Mouse (Mus musculus): ENCODE data around the gene Faap20. TPM values are rescaled to one million over a fixed set of nuclear protein-coding genes. Genes with fewer than 3 reads are reported as not detected.
A peak's percentile ranks its signal among the peaks of the same experiment; 100 is the strongest.

The Faap20 gene
- polyA plus RNA-seq, 1 experiment from 2014 or later: 63.2 TPM

GRCm38 (mm10) chr4:155279926-155280767 is 30.5 kb downstream of the Faap20 start:
- Histone ChIP-seq H3K9me3 (no peaks in the 10 kb centered on the region), H3K27ac (replicated peaks) (no peak overlapping the region), H3K9ac (no peak overlapping the region), H3K4me1 (peaks cover 47% of the 10 kb centered on the region), H3K4me2 (no peak overlapping the region), H3K27me3 (replicated peaks) (no peaks in the 10 kb centered on the region), H3K36me3 (no peaks in the 10 kb centered on the region), H3K4me3 (no peak overlapping the region)
- ATAC-seq (ENCODE audit: extremely low read depth, insufficient number of reproducible peaks, low FRiP score, low TSS enrichment): no peak
- 45% methylated on average over 16 of the region's 16 CpGs for whole genome bisulfite sequencing

- no peak overlapping the region for H3K27ac ChIP-seq (replicated peaks)
- no peaks in the 10 kb centered on the region for H3K9me3 ChIP-seq
- no peak overlapping the region for H3K4me2 ChIP-seq
- no peak overlapping the region for H3K4me3 ChIP-seq
- no peak for ATAC-seq (ENCODE audit: extremely low read depth, insufficient number of reproducible peaks, low FRiP score, low TSS enrichment)
- WGBS: 74% methylated on average over 1 of the region's 1 CpGs
- no peaks in the 10 kb centered on the region for H3K36me3 ChIP-seq
- H3K4me1 ChIP-seq: peaks cover 47% of the 10 kb centered on the region
- no peaks in the 10 kb centered on the region for H3K27me3 ChIP-seq (replicated peaks)
- no peak overlapping the region for H3K9ac ChIP-seq
These were observed 31.1 kb downstream of the Faap20 start for GRCm38 (mm10) chr4:155280768-155281121.

- peaks cover 47% of the 10 kb centered on the region for H3K4me1 ChIP-seq
- no peak overlapping the region for H3K4me3 ChIP-seq
- no peak overlapping the region for H3K9ac ChIP-seq
- no peaks in the 10 kb centered on the region for H3K9me3 ChIP-seq
- no peak overlapping the region for H3K4me2 ChIP-seq
- no peak for ATAC-seq (ENCODE audit: extremely low read depth, insufficient number of reproducible peaks, low FRiP score, low TSS enrichment)
- no peak overlapping the region for H3K27ac ChIP-seq (replicated peaks)
- WGBS: 63% methylated on average over 2 of the region's 2 CpGs
- no peaks in the 10 kb centered on the region for H3K36me3 ChIP-seq
- no peaks in the 10 kb centered on the region for H3K27me3 ChIP-seq (replicated peaks)
These were observed 31.6 kb downstream of the Faap20 start for GRCm38 (mm10) chr4:155281227-155281626.

GRCm38 (mm10) chr4:155281652-155282051 is 32.0 kb downstream of the Faap20 start:
- no peaks in the 10 kb centered on the region for H3K9me3 ChIP-seq
- ATAC-seq (ENCODE audit: extremely low read depth, insufficient number of reproducible peaks, low FRiP score, low TSS enrichment): no peak
- WGBS: 75% methylated on average over 8 of the region's 8 CpGs
- H3K36me3 ChIP-seq: no peaks in the 10 kb centered on the region
- H3K4me2 ChIP-seq: no peak overlapping the region
- peaks cover 47% of the 10 kb centered on the region for H3K4me1 ChIP-seq
- H3K9ac ChIP-seq: no peak overlapping the region
- no peaks in the 10 kb centered on the region; the same call in 1 of the 2 replicates for H3K27me3 ChIP-seq (replicated peaks)
- H3K4me3 ChIP-seq: no peak overlapping the region
- 0 out of 2 replicates have a peak overlapping the region, but pooled peaks have one; percentile 68 for H3K27ac ChIP-seq (replicated peaks)

GRCm38 (mm10) chr4:155282231-155282630 is 32.6 kb downstream of the Faap20 start:
- Histone ChIP-seq H3K9ac (0 out of 2 replicates have a peak overlapping the region, but pooled peaks have one; percentile 37), H3K4me1 (peaks cover 47% of the 10 kb centered on the region), H3K27me3 (replicated peaks) (no peaks in the 10 kb centered on the region; the same call in 1 of the 2 replicates), H3K36me3 (no peaks in the 10 kb centered on the region), H3K27ac (replicated peaks) (peak overlapping the region; percentile 68), H3K9me3 (no peaks in the 10 kb centered on the region), H3K4me3 (no peak overlapping the region), H3K4me2 (no peak overlapping the region)
- WGBS: 35% methylated on average over 6 of the region's 6 CpGs
- ATAC-seq (ENCODE audit: extremely low read depth, insufficient number of reproducible peaks, low FRiP score, low TSS enrichment): no peak

GRCm38 (mm10) chr4:155283001-155283503 is 33.5 kb downstream of the Faap20 start:
- Histone ChIP-seq H3K27ac (replicated peaks) (peak overlapping the region; percentile 82), H3K27me3 (replicated peaks) (no peaks in the 10 kb centered on the region; the same call in 1 of the 2 replicates), H3K4me2 (peak overlapping the region; percentile 45), H3K9me3 (no peaks in the 10 kb centered on the region), H3K4me1 (peaks cover 47% of the 10 kb centered on the region), H3K4me3 (0 out of 2 replicates have a peak overlapping the region, but pooled peaks have one; percentile 20), H3K36me3 (no peaks in the 10 kb centered on the region), H3K9ac (peak overlapping the region; percentile 48; the same call in 1 of the 2 replicates)
- ATAC-seq (ENCODE audit: extremely low read depth, insufficient number of reproducible peaks, low FRiP score, low TSS enrichment): no peak
- 32% methylated on average over 11 of the region's 11 CpGs for WGBS

- peaks cover 47% of the 10 kb centered on the region for H3K4me1 ChIP-seq
- peak overlapping the region; percentile 48; the same call in 1 of the 2 replicates for H3K9ac ChIP-seq
- no peak for ATAC-seq (ENCODE audit: extremely low read depth, insufficient number of reproducible peaks, low FRiP score, low TSS enrichment)
- no peaks in the 10 kb centered on the region; the same call in 1 of the 2 replicates for H3K27me3 ChIP-seq (replicated peaks)
- no peaks in the 10 kb centered on the region for H3K36me3 ChIP-seq
- H3K27ac ChIP-seq (replicated peaks): peak overlapping the region; percentile 82
- 0 out of 2 replicates have a peak overlapping the region, but pooled peaks have one; percentile 20 for H3K4me3 ChIP-seq
- no peaks in the 10 kb centered on the region for H3K9me3 ChIP-seq
- 63% methylated on average over 9 of the region's 9 CpGs for WGBS
- peak overlapping the region; percentile 45 for H3K4me2 ChIP-seq
These were observed 34.0 kb downstream of the Faap20 start for GRCm38 (mm10) chr4:155283585-155283984.

GRCm38 (mm10) chr4:155284521-155285379 is 35.1 kb downstream of the Faap20 start:
- Histone ChIP-seq H3K36me3 (no peaks in the 10 kb centered on the region), H3K4me2 (no peak overlapping the region), H3K9me3 (no peaks in the 10 kb centered on the region), H3K9ac (peak overlapping the region; percentile 33), H3K4me3 (no peak overlapping the region), H3K4me1 (peaks cover 47% of the 10 kb centered on the region), H3K27ac (replicated peaks) (peak overlapping the region; percentile 82), H3K27me3 (replicated peaks) (no peaks in the 10 kb centered on the region; the same call in 1 of the 2 replicates)
- ATAC-seq (ENCODE audit: extremely low read depth, insufficient number of reproducible peaks, low FRiP score, low TSS enrichment): no peak
- 44% methylated on average over 15 of the region's 15 CpGs for WGBS

GRCm38 (mm10) chr4:155286090-155286489 is 36.5 kb downstream of the Faap20 start:
- H3K9ac ChIP-seq: no peak overlapping the region
- WGBS: 88% methylated on average over 4 of the region's 4 CpGs
- H3K27me3 ChIP-seq (replicated peaks): no peaks in the 10 kb centered on the region; the same call in 1 of the 2 replicates

GRCm38 (mm10) chr4:155287713-155288112 is 38.1 kb downstream of the Faap20 start:
- Histone ChIP-seq H3K4me2 (no peak overlapping the region), H3K4me1 (peaks cover 22% of the 10 kb centered on the region), H3K27ac (replicated peaks) (no peak overlapping the region), H3K27me3 (replicated peaks) (no peaks in the 10 kb centered on the region; the same call in 1 of the 2 replicates), H3K9ac (no peak overlapping the region), H3K9me3 (no peaks in the 10 kb centered on the region), H3K36me3 (no peaks in the 10 kb centered on the region), H3K4me3 (no peak overlapping the region)
- no peak for ATAC-seq (ENCODE audit: extremely low read depth, insufficient number of reproducible peaks, low FRiP score, low TSS enrichment)
- WGBS: 82% methylated on average over 11 of the region's 11 CpGs

More at GRCm38 (mm10) chr4:155286090-155286489, 36.5 kb downstream of the Faap20 start:
- peaks cover 38% of the 10 kb centered on the region for H3K4me1 ChIP-seq
- no peak overlapping the region for H3K4me3 ChIP-seq
- no peaks in the 10 kb centered on the region for H3K9me3 ChIP-seq
- no peaks in the 10 kb centered on the region for H3K36me3 ChIP-seq
- no peak for ATAC-seq (ENCODE audit: extremely low read depth, insufficient number of reproducible peaks, low FRiP score, low TSS enrichment)
- H3K4me2 ChIP-seq: no peak overlapping the region
- no peak overlapping the region for H3K27ac ChIP-seq (replicated peaks)

- no peak for ATAC-seq (ENCODE audit: extremely low read depth, insufficient number of reproducible peaks, low FRiP score, low TSS enrichment)
- Histone ChIP-seq H3K9ac (no peak overlapping the region), H3K4me1 (peaks cover 14% of the 10 kb centered on the region; the same call in 1 of the 2 replicates), H3K9me3 (no peaks in the 10 kb centered on the region), H3K27ac (replicated peaks) (no peak overlapping the region), H3K4me3 (no peak overlapping the region), H3K27me3 (replicated peaks) (no peaks in the 10 kb centered on the region; the same call in 1 of the 2 replicates), H3K4me2 (no peak overlapping the region), H3K36me3 (no peaks in the 10 kb centered on the region)
- WGBS: 73% methylated on average over 1 of the region's 1 CpGs
These were observed 39.0 kb downstream of the Faap20 start for GRCm38 (mm10) chr4:155288586-155288985.

Measured in heart, embryonic 13.5 days (tissue).